Mouse (Mus musculus) macrophage (primary cell): ENCODE data around the gene Slc35b3. TPM values are rescaled to one million over a fixed set of nuclear protein-coding genes. Genes with fewer than 3 reads are reported as not detected.

Experiments
- H3K27ac ChIP-seq: fragments of 350-480 bp; formaldehyde crosslinking; 2 replicates; pipeline ENCODE4 v1.9.0; 2021
- H3K36me3 ChIP-seq: fragments of 350-480 bp; formaldehyde crosslinking; 2 replicates; pipeline ENCODE4 v1.9.0; 2021; ENCODE audit errors: inconsistent target
- H3K4me3 ChIP-seq: fragments of 350-480 bp; formaldehyde crosslinking; 2 replicates; pipeline ENCODE4 v1.9.0; 2021; ENCODE audit errors: inconsistent target
- H3K79me2 ChIP-seq: fragments of 350-480 bp; formaldehyde crosslinking; 2 replicates; pipeline ENCODE4 v1.9.0; 2021; ENCODE audit errors: inconsistent target
- WGBS: methylation state at CpG from one replicate; pipeline ENCODE4 v1.1.7; 2026; ENCODE audit warnings: inconsistent platforms; ENCODE audit not compliant: missing documents; 5-methylcytosine and 5-hydroxymethylcytosine counted together
- polyA plus RNA-seq: library from polyadenylated mRNA; stranded (reverse); fragments of 250-400 nt; gene quantifications from 3 replicates; pipeline ENCODE4 v1.2.4, GENCODE M21; 2018; ENCODE audit warnings: inconsistent platforms

The Slc35b3 gene
- polyA plus RNA-seq, 1 experiment from 2014 or later = 11.2 TPM

DNA sequence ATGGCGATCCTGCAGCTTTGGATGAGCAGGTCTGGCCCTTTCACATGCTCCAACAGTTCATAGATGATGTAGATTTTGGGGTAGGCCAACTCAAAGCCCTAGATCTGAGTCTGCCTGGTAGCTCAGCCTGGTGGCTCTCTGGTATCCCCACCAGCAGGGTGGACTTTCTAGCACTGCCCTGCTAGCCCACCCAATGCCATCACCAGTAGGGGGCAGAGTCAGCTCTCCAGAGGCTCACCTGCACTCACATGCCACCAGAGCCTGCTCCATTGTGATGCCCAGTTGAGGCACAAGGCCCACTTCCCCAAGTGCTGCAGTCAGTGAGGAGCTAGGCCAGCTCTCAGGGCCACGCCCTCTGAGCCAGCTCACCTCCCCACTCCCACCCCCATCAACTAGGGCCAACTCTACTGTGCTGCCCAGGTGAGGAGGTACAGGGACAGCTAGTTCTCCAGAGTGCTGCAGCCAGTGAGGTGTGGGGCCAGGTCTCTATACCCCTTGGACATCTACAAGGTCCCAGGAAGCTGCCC is 6.3 kb upstream of the Slc35b3 start:
- no peaks in the 10 kb centered on the region for H3K36me3 ChIP-seq
- no peak overlapping the region for H3K27ac ChIP-seq
- WGBS = 93% methylated on average over 2 of the region's 2 CpGs
- H3K4me3 ChIP-seq = no peak overlapping the region
- no peaks in the 10 kb centered on the region for H3K79me2 ChIP-seq

- Histone ChIP-seq H3K27ac (no peak overlapping the region), H3K4me3 (no peak overlapping the region), H3K79me2 (peaks cover 24% of the 10 kb centered on the region), H3K36me3 (no peaks in the 10 kb centered on the region)
- WGBS = 76% methylated on average over 2 of the region's 2 CpGs
These were observed 2.1 kb upstream of the Slc35b3 start for GRCm38 (mm10) chr13:38962771-38963170.

DNA sequence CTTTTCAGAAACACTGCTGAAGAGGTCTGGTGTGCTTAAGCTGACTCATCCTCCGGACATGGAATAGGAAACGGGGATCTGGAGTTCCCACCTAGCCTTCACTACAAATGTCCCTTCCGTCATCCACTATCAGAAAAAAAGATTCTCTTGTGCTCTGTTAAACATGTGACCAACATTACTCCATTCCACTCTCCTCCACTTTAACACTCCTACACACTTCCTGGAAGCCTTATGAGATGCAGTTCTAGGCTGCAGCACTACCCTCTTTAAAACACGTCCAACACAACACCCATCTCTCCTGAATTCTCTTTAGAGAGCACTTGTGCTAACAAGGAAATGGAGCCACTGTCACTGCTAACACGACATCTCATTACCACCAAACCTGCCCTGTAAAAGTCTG is 2.6 kb downstream of the Slc35b3 start:
- Histone ChIP-seq H3K27ac (no peak overlapping the region), H3K4me3 (no peak overlapping the region), H3K79me2 (peaks cover 48% of the 10 kb centered on the region), H3K36me3 (peaks cover 24% of the 10 kb centered on the region)
- 81% methylated on average over 5 of the region's 5 CpGs for WGBS

- no peaks in the 10 kb centered on the region for H3K79me2 ChIP-seq
- peaks cover 40% of the 10 kb centered on the region for H3K36me3 ChIP-seq
- no peak overlapping the region for H3K27ac ChIP-seq
- 92% methylated on average over 3 of the region's 3 CpGs for WGBS
- no peak overlapping the region for H3K4me3 ChIP-seq
These were observed 14.2 kb downstream of the Slc35b3 start for GRCm38 (mm10) chr13:38946296-38947012.

- 55% methylated on average over 1 of the region's 1 CpGs for WGBS
- H3K79me2 ChIP-seq = no peaks in the 10 kb centered on the region
- no peak overlapping the region for H3K27ac ChIP-seq
- peaks cover 43% of the 10 kb centered on the region for H3K36me3 ChIP-seq
- H3K4me3 ChIP-seq = no peak overlapping the region
These were observed 14.9 kb downstream of the Slc35b3 start for GRCm38 (mm10) chr13:38945767-38946166.

DNA sequence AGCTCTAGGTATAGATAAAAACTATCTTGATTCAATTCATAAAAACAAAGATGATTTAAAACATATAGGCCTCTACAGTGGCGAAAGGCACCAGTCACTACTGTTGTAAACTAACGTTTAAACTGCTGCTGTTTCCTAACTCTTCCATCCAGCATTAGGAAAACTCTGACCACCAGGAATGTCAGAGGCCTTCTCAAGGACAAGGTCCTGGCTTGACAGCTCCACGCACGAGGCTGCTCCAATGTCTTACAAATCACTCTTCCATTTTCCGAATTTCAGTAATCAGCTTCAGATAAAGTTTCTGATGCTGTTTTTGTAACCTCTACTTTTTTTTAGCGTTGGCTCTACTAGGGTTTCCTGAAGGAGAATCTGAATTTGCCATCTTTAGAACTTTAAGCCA is 15.7 kb downstream of the Slc35b3 start:
- Histone ChIP-seq H3K27ac (no peak overlapping the region), H3K4me3 (no peak overlapping the region), H3K36me3 (peaks cover 51% of the 10 kb centered on the region), H3K79me2 (no peaks in the 10 kb centered on the region)
- 96% methylated on average over 6 of the region's 6 CpGs for WGBS

- 98% methylated on average over 4 of the region's 4 CpGs for WGBS
- H3K79me2 ChIP-seq = no peaks in the 10 kb centered on the region
- H3K36me3 ChIP-seq = peaks cover 60% of the 10 kb centered on the region
- H3K27ac ChIP-seq = no peak overlapping the region
- no peak overlapping the region for H3K4me3 ChIP-seq
These were observed 18.9 kb downstream of the Slc35b3 start for GRCm38 (mm10) chr13:38941786-38942185.

DNA sequence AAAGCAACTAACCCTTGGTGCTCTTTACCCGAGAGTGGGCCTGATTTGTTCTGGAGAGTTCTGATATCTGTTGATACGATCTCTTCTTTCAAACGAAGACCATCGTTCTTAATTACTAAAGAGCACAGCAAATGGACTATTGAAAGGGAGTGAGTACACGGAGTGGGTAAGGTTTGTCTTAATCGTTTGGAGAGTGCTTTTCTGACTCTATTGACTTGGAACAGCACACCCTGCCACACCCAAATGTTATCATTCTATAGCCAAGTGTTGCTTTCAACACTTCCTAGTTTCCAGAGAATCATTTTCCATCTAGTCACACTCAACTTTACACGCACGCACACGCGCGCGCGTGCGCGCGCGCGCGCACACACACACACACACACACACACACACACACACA is 19.4 kb downstream of the Slc35b3 start:
- Histone ChIP-seq H3K36me3 (peaks cover 65% of the 10 kb centered on the region), H3K79me2 (no peaks in the 10 kb centered on the region), H3K27ac (no peak overlapping the region), H3K4me3 (no peak overlapping the region)
- WGBS = 94% methylated on average over 12 of the region's 19 CpGs

GRCm38 (mm10) chr13:38938433-38938832 is 22.2 kb downstream of the Slc35b3 start:
- H3K27ac ChIP-seq = no peak overlapping the region
- no peaks in the 10 kb centered on the region for H3K79me2 ChIP-seq
- no peak overlapping the region for H3K4me3 ChIP-seq
- peaks cover 76% of the 10 kb centered on the region for H3K36me3 ChIP-seq
- 91% methylated on average over 2 of the region's 2 CpGs for WGBS

DNA sequence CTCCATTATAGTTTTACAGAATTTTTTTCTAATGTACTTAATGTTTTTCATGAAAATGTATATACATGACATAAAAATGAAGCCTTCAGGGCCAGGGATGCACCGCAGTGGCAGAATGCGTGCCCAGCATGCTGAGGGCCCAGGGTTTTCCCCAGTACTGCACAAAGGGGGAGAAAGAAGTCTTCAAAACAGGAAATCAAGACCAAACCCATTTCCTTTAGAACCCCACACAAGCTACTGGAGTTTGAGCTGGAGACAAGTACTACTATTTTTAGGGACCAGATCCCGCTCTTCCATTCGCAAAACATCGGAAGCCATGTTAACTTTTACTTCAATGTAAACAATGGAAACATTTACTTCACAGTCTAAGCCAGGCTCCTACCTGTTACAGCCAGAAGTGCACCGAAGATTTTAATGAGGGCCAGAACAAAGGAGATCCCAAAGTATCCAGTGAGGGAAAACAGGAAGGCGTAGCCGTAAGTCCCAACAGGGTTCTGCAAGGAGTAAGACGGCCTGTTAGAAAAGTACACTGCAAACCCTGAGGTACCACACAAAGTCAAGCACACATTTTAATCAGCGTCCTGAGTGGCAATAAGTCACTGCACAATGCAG is 23.7 kb downstream of the Slc35b3 start:
- 83% methylated on average over 10 of the region's 10 CpGs for WGBS
- no peak overlapping the region for H3K4me3 ChIP-seq
- no peaks in the 10 kb centered on the region for H3K79me2 ChIP-seq
- no peak overlapping the region for H3K27ac ChIP-seq
- peaks cover 76% of the 10 kb centered on the region for H3K36me3 ChIP-seq

GRCm38 (mm10) chr13:38935856-38936446 is 24.7 kb downstream of the Slc35b3 start:
- Histone ChIP-seq H3K4me3 (no peak overlapping the region), H3K79me2 (no peaks in the 10 kb centered on the region), H3K27ac (no peak overlapping the region), H3K36me3 (peaks cover 71% of the 10 kb centered on the region)
- WGBS = 94% methylated on average over 10 of the region's 10 CpGs

GRCm38 (mm10) chr13:38929843-38930578 is 30.7 kb downstream of the Slc35b3 start:
- no peaks in the 10 kb centered on the region for H3K79me2 ChIP-seq
- H3K27ac ChIP-seq = no peak overlapping the region
- peaks cover 29% of the 10 kb centered on the region; the same call in 1 of the 2 replicates for H3K36me3 ChIP-seq
- no peak overlapping the region for H3K4me3 ChIP-seq
- 98% methylated on average over 14 of the region's 15 CpGs for WGBS

GRCm38 (mm10) chr13:38922676-38923075 is 38.0 kb downstream of the Slc35b3 start:
- Histone ChIP-seq H3K36me3 (no peaks in the 10 kb centered on the region), H3K27ac (no peak overlapping the region), H3K4me3 (no peak overlapping the region), H3K79me2 (no peaks in the 10 kb centered on the region)
- 78% methylated on average over 3 of the region's 3 CpGs for WGBS

GRCm38 (mm10) chr13:38921306-38921705 is 39.4 kb downstream of the Slc35b3 start:
- no peaks in the 10 kb centered on the region for H3K36me3 ChIP-seq
- H3K79me2 ChIP-seq = no peaks in the 10 kb centered on the region
- H3K4me3 ChIP-seq = no peak overlapping the region
- WGBS = 46% methylated on average over 1 of the region's 1 CpGs
- no peak overlapping the region for H3K27ac ChIP-seq
